Mouse (Mus musculus) left cerebral cortex, postnatal 25 days (tissue): Measurements from ENCODE around the gene Smyd3. TPM values are rescaled to one million over a fixed set of nuclear protein-coding genes. Genes with fewer than 3 reads are reported as not detected.

ENCODE experiments used
- DNase-seq, 2 experiments: peaks; one replicate each; pipeline ENCODE4 v3.0.0; 2022; ENCODE audit warnings: low spot score in 2 of 2, mixed read lengths in 1 of 2
- intact Hi-C: fragments of 180-260 bp; cut with DNase I; formaldehyde crosslinking; loops from one replicate; pipeline ENCODE4 v1.15.1; 2025
- total RNA-seq, 2 experiments: library from RNA; stranded (reverse); gene quantifications; 2 replicates each; pipeline ENCODE4 v1.2.3; 2021

The Smyd3 gene
- total RNA-seq, 2 experiments from 2014 or later = 22.1 to 23.6 TPM

GRCm38 (mm10) chr1:179408086-179408485 is 109.8 kb downstream of the Smyd3 start:
- intact Hi-C loops = no loop called here
- DNase-seq = no peak

GRCm38 (mm10) chr1:179400835-179401234 is 117.0 kb downstream of the Smyd3 start:
- intact Hi-C loops = no loop called here
- DNase-seq = no peak

- intact Hi-C loops = no loop called here
- DNase-seq = no peak
Measured at GRCm38 (mm10) chr1:179398639-179399038, 119.2 kb downstream of the Smyd3 start.

GRCm38 (mm10) chr1:179386237-179386975 is 131.4 kb downstream of the Smyd3 start:
- intact Hi-C loops = no loop called here
- no peak for DNase-seq

GRCm38 (mm10) chr1:179385691-179386090 is 132.2 kb downstream of the Smyd3 start:
- DNase-seq = peak in 1 of 2 experiments; percentile 62
- intact Hi-C loops = no loop called here

GRCm38 (mm10) chr1:179384296-179384695 is 133.5 kb downstream of the Smyd3 start:
- intact Hi-C loops = no loop called here
- no peak for DNase-seq

- intact Hi-C loops = no loop called here
- DNase-seq = peak; percentile 14 to 30
Measured at GRCm38 (mm10) chr1:179378102-179378501, 139.7 kb downstream of the Smyd3 start.

GRCm38 (mm10) chr1:179374987-179375386 is 142.9 kb downstream of the Smyd3 start:
- no peak for DNase-seq
- intact Hi-C loops = no loop called here

- DNase-seq = peak in 1 of 2 experiments; percentile 36
- intact Hi-C loops = no loop called here
Measured at GRCm38 (mm10) chr1:179373911-179374310, 143.9 kb downstream of the Smyd3 start.

- intact Hi-C loops = no loop called here
- DNase-seq = no peak
Measured at GRCm38 (mm10) chr1:179371191-179371590, 146.7 kb downstream of the Smyd3 start.

- no peak for DNase-seq
- intact Hi-C loops = no loop called here
Measured at GRCm38 (mm10) chr1:179368426-179369010, 149.3 kb downstream of the Smyd3 start.

GRCm38 (mm10) chr1:179361481-179362466 is 156.1 kb downstream of the Smyd3 start:
- DNase-seq = no peak
- intact Hi-C loops = no loop called here

- DNase-seq = no peak
- intact Hi-C loops = no loop called here
Measured at GRCm38 (mm10) chr1:179357111-179357510, 160.7 kb downstream of the Smyd3 start.

GRCm38 (mm10) chr1:179354250-179354649 is 163.6 kb downstream of the Smyd3 start:
- no peak for DNase-seq
- intact Hi-C loops = no loop called here

- intact Hi-C loops = no loop called here
Measured at GRCm38 (mm10) chr1:179345318-179345925, 172.4 kb downstream of the Smyd3 start.

GRCm38 (mm10) chr1:179343426-179343825 is 174.4 kb downstream of the Smyd3 start:
- intact Hi-C loops = no loop called here

More at GRCm38 (mm10) chr1:179345318-179345925, 172.4 kb downstream of the Smyd3 start:
- no peak for DNase-seq

GRCm38 (mm10) chr1:179341589-179341988 is 176.3 kb downstream of the Smyd3 start:
- intact Hi-C loops = no loop called here
- DNase-seq = no peak

More at GRCm38 (mm10) chr1:179343426-179343825, 174.4 kb downstream of the Smyd3 start:
- no peak for DNase-seq

GRCm38 (mm10) chr1:179339066-179339465 is 178.8 kb downstream of the Smyd3 start:
- DNase-seq = no peak
- intact Hi-C loops = no loop called here

- intact Hi-C loops = no loop called here
- DNase-seq = no peak
Measured at GRCm38 (mm10) chr1:179337529-179337928, 180.3 kb downstream of the Smyd3 start.

- no peak for DNase-seq
- intact Hi-C loops = no loop called here
Measured at GRCm38 (mm10) chr1:179326965-179327308, 190.9 kb downstream of the Smyd3 start.
